Mouse (Mus musculus): ENCODE data around the gene Pgap3. TPM values are rescaled to one million over a fixed set of nuclear protein-coding genes. Genes with fewer than 3 reads are reported as not detected.

Pgap3 gene
- 1 to 10 TPM; 2.2 to 3.3 TPM for total RNA-seq (2023)

GRCm38 (mm10) chr11:98400161-98400726, at the start of gene Pgap3:
Gene Pgap3 (minus strand): TSS chr11:98400490.

GRCm38 (mm10) chr11:98446213-98446561, 45.9 kb upstream of the Pgap3 start, which contains the start of gene Grb7:
Gene Grb7 (plus strand): TSS chr11:98446394.

GRCm38 (mm10) chr11:98438331-98439158, 38.3 kb upstream of the Pgap3 start, which contains the start of gene Mien1:
Gene Mien1 (minus strand): TSS chr11:98438991.

GRCm38 (mm10) chr11:98412273-98412796, 12.0 kb upstream of the Pgap3 start, which contains the start of gene Erbb2:
Gene Erbb2 (plus strand): TSS chr11:98412470.

GRCm38 (mm10) chr11:98385638-98386585, 14.4 kb downstream of the Pgap3 start, which contains the start of gene Pnmt:
Gene Pnmt (plus strand): TSS chr11:98386450.

GRCm38 (mm10) chr11:98383261-98384030, 16.8 kb downstream of the Pgap3 start, which contains the start of gene Tcap:
Gene Tcap (plus strand): TSS chr11:98383811.

GRCm38 (mm10) chr11:98358161-98359083, 41.9 kb downstream of the Pgap3 start, which contains the start of gene Stard3:
Gene Stard3 (plus strand): TSS chr11:98358368.

GRCm38 (mm10) chr11:98348083-98348961, 52.0 kb downstream of the Pgap3 start, which contains the start of gene Ppp1r1b:
Gene Ppp1r1b (plus strand): TSS chr11:98348404.

Other genes with a start within 250 kb of the Pgap3 start
- 10 to 100 TPM; 33.9 to 36.0 TPM for gene Med1, start 207.2 kb downstream of the Pgap3 start, total RNA-seq (2023)
- gene Cdk12, start 197.4 kb downstream of the Pgap3 start, total RNA-seq (2023): 10 to 100 TPM; 75.2 to 76.4 TPM
- gene Neurod2, start 70.8 kb downstream of the Pgap3 start, total RNA-seq (2023): not detected
- gene Ppp1r1b, start 52.1 kb downstream of the Pgap3 start, total RNA-seq (2023): not detected
- gene Stard3, start 42.1 kb downstream of the Pgap3 start, total RNA-seq (2023): 10 to 100 TPM; 40.5 to 52.2 TPM
- not detected for gene Tcap, start 16.7 kb downstream of the Pgap3 start, total RNA-seq (2023)
- gene Pnmt, start 14.0 kb downstream of the Pgap3 start, total RNA-seq (2023): not detected
- under 1 TPM in 1 of 2 experiments, not detected in 1; 0.07 TPM for gene Erbb2, start 12.0 kb upstream of the Pgap3 start, total RNA-seq (2023)
- 10 to 100 TPM; 34.5 to 35.5 TPM for gene Mien1, start 38.5 kb upstream of the Pgap3 start, total RNA-seq (2023)
- gene Grb7, start 45.9 kb upstream of the Pgap3 start, total RNA-seq (2023): under 1 TPM in 1 of 2 experiments, not detected in 1; 0.15 TPM
- 1 to 10 TPM; 4.3 to 8.6 TPM for gene Ikzf3, start 145.5 kb upstream of the Pgap3 start, total RNA-seq (2023)
- gene Zpbp2, start 150.6 kb upstream of the Pgap3 start, total RNA-seq (2023): 1 to 10 TPM in 1 of 2 experiments, under 1 TPM in 1; 0.64 to 1.4 TPM
- 1 to 10 TPM; 6.7 to 8.2 TPM for gene Ormdl3, start 186.9 kb upstream of the Pgap3 start, total RNA-seq (2023)
- not detected for gene Lrrc3c, start 197.8 kb upstream of the Pgap3 start, total RNA-seq (2023)
- gene Gm12355, start 225.2 kb upstream of the Pgap3 start, total RNA-seq (2023): 10 to 100 TPM; 16.3 to 20.8 TPM
- gene Gsdma3, start 225.9 kb upstream of the Pgap3 start, total RNA-seq (2023): not detected
- not detected for gene Gsdma2, start 246.3 kb upstream of the Pgap3 start, total RNA-seq (2023)

Measured in neutrophil, adult 59 days (primary cell).